Mouse (Mus musculus): Measurements from ENCODE around the gene Gosr2. TPM values are rescaled to one million over a fixed set of nuclear protein-coding genes. Genes with fewer than 3 reads are reported as not detected.

Gene Gosr2
- total and polyA plus RNA-seq, 3 experiments = 93.7 to 108 (median 107) TPM

DNA sequence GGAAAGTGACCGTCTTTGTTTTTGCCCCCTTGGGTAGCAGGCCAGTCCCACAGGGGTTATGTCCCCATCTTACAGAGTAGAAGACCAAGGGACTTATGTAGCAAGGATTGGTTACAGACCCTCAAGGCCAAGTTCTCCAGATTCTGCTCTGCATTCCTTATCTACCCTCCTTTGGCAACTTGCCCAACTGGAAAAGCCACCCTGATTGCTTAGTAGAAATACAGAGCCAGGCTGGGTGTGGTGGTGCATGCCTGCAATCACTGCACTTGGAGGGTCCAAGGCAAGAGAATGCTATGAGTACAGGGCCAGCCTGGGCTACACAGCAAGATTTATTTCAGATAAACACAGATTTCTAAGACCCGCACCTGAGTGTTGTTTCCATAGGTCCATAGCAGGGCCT, 36.3 kb upstream of the Gosr2 start:
- Histone ChIP-seq H3K27me3 (replicated peaks) (peaks cover 97% of the 10 kb centered on the region), H3K9ac (ENCODE audit: insufficient read depth, low read depth) (no peak overlapping the region), H3K36me3 (replicated peaks in 1 of 2; ENCODE audit: control insufficient read depth in 1 of 2, insufficient read depth in 1 of 2, low read length in 1 of 2) (no peaks in the 10 kb centered on the region), H3K9me3 (replicated peaks; ENCODE audit: low read length) (no peaks in the 10 kb centered on the region), H3K4me2 (ENCODE audit: insufficient read depth, low read depth, poor library complexity, severe bottlenecking) (no peak overlapping the region), H3K27ac (ENCODE audit: insufficient read depth, low read depth) (no peak overlapping the region), H3K4me3 (replicated peaks in 1 of 3; ENCODE audit: low read depth in 2 of 3, low read length in 2 of 3, poor library complexity in 1 of 3) (no peak overlapping the region), H3K79me2 (replicated peaks; ENCODE audit: control insufficient read depth, extremely low read depth, insufficient read depth, poor library complexity, severe bottlenecking) (no peaks in the 10 kb centered on the region), H3K4me1 (ENCODE audit: control insufficient read depth in 1 of 2, insufficient read depth in 2 of 2) (peaks cover 0 to 7% of the 10 kb centered on the region in 2 experiments; a peak in 2 of 4 replicates)
- dilution Hi-C loops (cut with MboI; ENCODE audit: extremely low pct_ligation_motif_present, extremely low pct_unique_long_range_greater_than_20kb, low sequenced_read_pairs) = no loop called here
- no peak for DNase-seq (ENCODE audit: extremely low read depth)
- TF ChIP-seq RCOR1 (conservative IDR thresholded peaks at IDR 0.05; ENCODE audit: low read depth, low read length) = no peak
- no peak for TF ChIP-seq JUND (conservative IDR thresholded peaks at IDR 0.05; ENCODE audit: low read depth, low read length)
- no peak for TF ChIP-seq RAD21 (IDR thresholded peaks at IDR 0.05; ENCODE audit: low read depth, low read length)
- TF ChIP-seq CHD1 (IDR thresholded peaks at IDR 0.05; ENCODE audit: low read depth, low read length) = no peak
- TF ChIP-seq IRF4 (IDR thresholded peaks at IDR 0.05; ENCODE audit: low read depth, low read length) = no peak
- TF ChIP-seq NRF1 (IDR thresholded peaks at IDR 0.05; ENCODE audit: low read depth, low read length) = no peak
- no peak for TF ChIP-seq MAX (IDR thresholded peaks at IDR 0.05; ENCODE audit: low read length)
- TF ChIP-seq ZNF384 (IDR thresholded peaks at IDR 0.05; ENCODE audit: low read depth, low read length) = no peak
- no peak for TF ChIP-seq ZKSCAN1 (IDR thresholded peaks at IDR 0.05; ENCODE audit: borderline replicate concordance, low read depth, low read length)
- TF ChIP-seq ZMIZ1 (IDR thresholded peaks at IDR 0.05; ENCODE audit: low read depth, low read length) = no peak
- TF ChIP-seq SMC3 (IDR thresholded peaks at IDR 0.05; ENCODE audit: low read depth, low read length) = no peak
- TF ChIP-seq EP300 (IDR thresholded peaks at IDR 0.05; ENCODE audit: low read length) = no peak
- no peak for TF ChIP-seq POLR2A (IDR thresholded peaks at IDR 0.05; ENCODE audit: low read depth, low read length)
- no peak for TF ChIP-seq USF1 (IDR thresholded peaks at IDR 0.05; ENCODE audit: low read depth, low read length)
- TF ChIP-seq ELF1 (IDR thresholded peaks at IDR 0.05; ENCODE audit: low read depth, low read length) = no peak
- TF ChIP-seq POLR2AphosphoS2 (IDR thresholded peaks at IDR 0.05; ENCODE audit: low read depth, low read length) = no peak
- in situ Hi-C loops (cut with MboI; ENCODE audit: low pct_ligation_motif_present, low pct_unique_long_range_greater_than_20kb, low sequenced_read_pairs) = no loop called here

DNA sequence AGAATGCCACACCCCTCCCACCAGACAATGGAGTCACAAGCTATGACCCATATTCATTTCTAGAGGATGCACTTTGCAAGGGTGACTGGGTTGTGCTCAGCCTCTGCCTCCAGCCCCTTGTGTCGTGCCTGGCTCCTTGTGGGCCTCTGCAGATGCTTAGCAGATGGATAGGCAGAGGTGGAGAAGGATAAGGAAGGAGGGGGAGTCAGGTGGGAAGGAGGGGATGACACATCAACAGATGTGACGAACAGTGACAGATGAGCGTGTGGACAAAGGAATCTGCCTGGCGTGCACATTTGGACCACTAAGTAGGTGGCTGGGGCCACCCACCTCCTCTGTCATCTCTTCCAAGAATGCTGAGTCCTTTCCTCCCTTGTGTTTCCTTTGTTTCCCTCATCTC, 35.4 kb upstream of the Gosr2 start:
- no peak for DNase-seq (ENCODE audit: extremely low read depth)
- in situ Hi-C loops (cut with MboI; ENCODE audit: low pct_ligation_motif_present, low pct_unique_long_range_greater_than_20kb, low sequenced_read_pairs) = no loop called here
- no peak overlapping the region for H3K27ac ChIP-seq (ENCODE audit: insufficient read depth, low read depth)
- TF ChIP-seq TCF12 (IDR thresholded peaks at IDR 0.05; ENCODE audit: low read depth, low read length) (no peak), KAT2A (IDR thresholded peaks at IDR 0.05; ENCODE audit: insufficient replicate concordance, low read length) (no peak), UBTF (IDR thresholded peaks at IDR 0.05; ENCODE audit: low read depth, low read length) (no peak), USF1 (IDR thresholded peaks at IDR 0.05; ENCODE audit: low read depth, low read length) (no peak), MEF2A (IDR thresholded peaks at IDR 0.05; ENCODE audit: borderline replicate concordance, low read depth, low read length) (no peak), ELF1 (IDR thresholded peaks at IDR 0.05; ENCODE audit: low read depth, low read length) (no peak), ZC3H11A (IDR thresholded peaks at IDR 0.05; ENCODE audit: low read depth, low read length) (no peak), TBP (conservative IDR thresholded peaks at IDR 0.05; ENCODE audit: low read depth, low read length) (no peak), JUN (IDR thresholded peaks at IDR 0.05; ENCODE audit: insufficient read depth, low read depth, low read length) (no peak), CHD2 (IDR thresholded peaks at IDR 0.05; ENCODE audit: low read length) (no peak), BHLHE40 (IDR thresholded peaks at IDR 0.05; ENCODE audit: low read depth, low read length) (no peak), SMC3 (IDR thresholded peaks at IDR 0.05; ENCODE audit: low read depth, low read length) (no peak), MXI1 (IDR thresholded peaks at IDR 0.05; ENCODE audit: low read depth, low read length) (no peak), USF2 (conservative IDR thresholded peaks at IDR 0.05; ENCODE audit: low read depth, low read length) (no peak), CHD1 (IDR thresholded peaks at IDR 0.05; ENCODE audit: low read depth, low read length) (no peak), RAD21 (IDR thresholded peaks at IDR 0.05; ENCODE audit: low read depth, low read length) (no peak), HCFC1 (IDR thresholded peaks at IDR 0.05; ENCODE audit: low read depth, low read length) (no peak), ZMIZ1 (IDR thresholded peaks at IDR 0.05; ENCODE audit: low read depth, low read length) (no peak)
- peaks cover 0 to 3% of the 10 kb centered on the region in 2 experiments; a peak in 1 of 4 replicates for H3K4me1 ChIP-seq (ENCODE audit: control insufficient read depth in 1 of 2, insufficient read depth in 2 of 2)
- no peak overlapping the region for H3K9ac ChIP-seq (ENCODE audit: insufficient read depth, low read depth)
- no peaks in the 10 kb centered on the region for H3K36me3 ChIP-seq (replicated peaks in 1 of 2; ENCODE audit: control insufficient read depth in 1 of 2, insufficient read depth in 1 of 2, low read length in 1 of 2)
- H3K4me2 ChIP-seq (ENCODE audit: insufficient read depth, low read depth, poor library complexity, severe bottlenecking) = no peak overlapping the region
- no peak overlapping the region for H3K4me3 ChIP-seq (replicated peaks in 1 of 3; ENCODE audit: low read depth in 2 of 3, low read length in 2 of 3, poor library complexity in 1 of 3)
- H3K9me3 ChIP-seq (replicated peaks; ENCODE audit: low read length) = no peaks in the 10 kb centered on the region
- no peaks in the 10 kb centered on the region for H3K79me2 ChIP-seq (replicated peaks; ENCODE audit: control insufficient read depth, extremely low read depth, insufficient read depth, poor library complexity, severe bottlenecking)
- peaks cover 96% of the 10 kb centered on the region for H3K27me3 ChIP-seq (replicated peaks)
- dilution Hi-C loops (cut with MboI; ENCODE audit: extremely low pct_ligation_motif_present, extremely low pct_unique_long_range_greater_than_20kb, low sequenced_read_pairs) = no loop called here

Data from CH12.LX (cell line).